In genomic region chr2:164443051-164443437, GRCm38 (mm10) we compare ENCODE assay signal across 8 mouse cellular contexts. TPM values are rescaled to one million over a fixed set of nuclear protein-coding genes. Genes with fewer than 3 reads are reported as not detected.
DNase-seq lines count a peak whose midpoint lies in the region; ATAC-seq and TF ChIP-seq lines count a peak whose summit lies in the region.

No protein-coding gene starts in this region.

- no peaks in the 10 kb centered on the region for H3K79me2 ChIP-seq in heart, adult 2 months (replicated peaks; ENCODE audit: control insufficient read depth, insufficient read depth, low read length)

- H3K27me3 ChIP-seq in embryonic facial prominence, embryonic 10.5 days (replicated peaks; ENCODE audit: low read depth, poor library complexity, severe bottlenecking), result peaks cover 34% of the 10 kb centered on the region
- H3K27me3 ChIP-seq in heart, adult 2 months (ENCODE audit: control insufficient read depth, insufficient read depth, low read length), result no peaks in the 10 kb centered on the region
- no peaks in the 10 kb centered on the region for H3K27me3 ChIP-seq in kidney, adult 2 months (replicated peaks; ENCODE audit: control insufficient read depth, insufficient read depth, low read length)
- H3K27me3 ChIP-seq in midbrain, embryonic 16.5 days (ENCODE audit: control insufficient read depth, insufficient read depth, low read depth, low read length), result peaks cover 8% of the 10 kb centered on the region
- no peaks in the 10 kb centered on the region for H3K27me3 ChIP-seq in spleen, adult 2 months (ENCODE audit: control insufficient read depth, insufficient read depth, low read length)

- peak overlapping the region; percentile 82 for H3K9ac ChIP-seq in heart, adult 2 months (ENCODE audit: low read depth, low read length)
- peak overlapping the region; percentile 67 for H3K9ac ChIP-seq in midbrain, embryonic 16.5 days (ENCODE audit: low read depth, low read length)

- intact Hi-C loops in heart, adult 2 months (cut with DNase I), result no loop called here

- peak overlapping the region; percentile 84 for H3K27ac ChIP-seq in embryonic facial prominence, embryonic 10.5 days (replicated peaks)
- H3K27ac ChIP-seq in heart, adult 2 months, result peak overlapping the region; percentile 78
- peak overlapping the region; percentile 98 for H3K27ac ChIP-seq in kidney, adult 2 months (ENCODE audit: insufficient read depth, low read depth, low read length)
- no peak overlapping the region for H3K27ac ChIP-seq in midbrain, embryonic 16.5 days (ENCODE audit: low read length)
- peak overlapping the region; percentile 93 for H3K27ac ChIP-seq in spleen, adult 2 months (ENCODE audit: insufficient read depth, low read length)

- H3K4me2 ChIP-seq in midbrain, embryonic 16.5 days (ENCODE audit: low read length), result peak overlapping the region; percentile 89

- no peak for DNase-seq in cerebellum, adult 9-10 months
- peak; percentile 88 for DNase-seq in embryonic facial prominence, embryonic 10.5 days (ENCODE audit: low spot score)
- peak; percentile 90 to 91 for DNase-seq in heart, adult 2 months
- peak; percentile 96 for DNase-seq in kidney, adult 2 months
- peak; percentile 78 for DNase-seq in liver
- peak in 1 of 2 experiments; percentile 84 for DNase-seq in spleen, adult 2 months (ENCODE audit: low read depth in 1 of 2, low spot score in 2 of 2)

- peak overlapping the region; percentile 75 for H3K4me3 ChIP-seq in embryonic facial prominence, embryonic 10.5 days
- H3K4me3 ChIP-seq in heart, adult 2 months, result peak overlapping the region; percentile 58
- peak overlapping the region; percentile 95 for H3K4me3 ChIP-seq in kidney, adult 2 months (ENCODE audit: insufficient read depth, low read depth, low read length)
- H3K4me3 ChIP-seq in midbrain, embryonic 16.5 days (ENCODE audit: low read depth, low read length), result peak overlapping the region; percentile 55
- peak overlapping the region; percentile 73 for H3K4me3 ChIP-seq in spleen, adult 2 months (ENCODE audit: extremely low read depth, insufficient read depth, insufficient read length)

- peak; percentile 45; the same call in 1 of the 2 replicates for ATAC-seq in cerebellum, adult (ENCODE audit: insufficient number of reproducible peaks, low FRiP score, low TSS enrichment)
- ATAC-seq in midbrain, embryonic 16.5 days, result peak; percentile 89

- TF ChIP-seq EP300 in heart, adult 2 months (IDR thresholded peaks at IDR 0.05; ENCODE audit: insufficient read depth, low read depth, low read length), result no peak

- H3K36me3 ChIP-seq in embryonic facial prominence, embryonic 10.5 days (replicated peaks), result no peaks in the 10 kb centered on the region
- no peaks in the 10 kb centered on the region for H3K36me3 ChIP-seq in heart, adult 2 months (ENCODE audit: control insufficient read depth, insufficient read depth, low read length)
- no peaks in the 10 kb centered on the region; the same call in 1 of the 2 replicates for H3K36me3 ChIP-seq in kidney, adult 2 months (ENCODE audit: control insufficient read depth, insufficient read depth, low read length)
- no peaks in the 10 kb centered on the region for H3K36me3 ChIP-seq in midbrain, embryonic 16.5 days (ENCODE audit: control insufficient read depth, insufficient read depth, low read length)
- H3K36me3 ChIP-seq in spleen, adult 2 months (ENCODE audit: control insufficient read depth, insufficient read depth, low read length), result no peaks in the 10 kb centered on the region

- under 1% methylated on average over 26 of the region's 26 CpGs for WGBS in embryonic facial prominence, embryonic 10.5 days
- WGBS in heart, adult 2 months, result 1% methylated on average over 26 of the region's 26 CpGs
- WGBS in kidney, adult 2 months, result under 1% methylated on average over 26 of the region's 26 CpGs
- under 1% methylated on average over 26 of the region's 26 CpGs for WGBS in midbrain, embryonic 16.5 days
- under 1% methylated on average over 26 of the region's 26 CpGs for WGBS in spleen, adult 2 months

- TF ChIP-seq CTCF in heart, adult 2 months (IDR thresholded peaks at IDR 0.05), result peak; percentile 52
- TF ChIP-seq CTCF in kidney, adult 2 months (conservative IDR thresholded peaks at IDR 0.05; ENCODE audit: insufficient read depth, insufficient read length, low read depth, low read length), result no peak
- TF ChIP-seq CTCF in spleen, adult 2 months (IDR thresholded peaks at IDR 0.05; ENCODE audit: extremely low read depth, insufficient read depth, insufficient read length, insufficient replicate concordance), result no peak

- peak; percentile 88 for TF ChIP-seq POLR2A in heart, adult 2 months (IDR thresholded peaks at IDR 0.05; ENCODE audit: insufficient read depth, low read depth, low read length)
- TF ChIP-seq POLR2A in kidney, adult 2 months (IDR thresholded peaks at IDR 0.05; ENCODE audit: low read depth, low read length), result peak; percentile 97
- peak; percentile 70 for TF ChIP-seq POLR2A in spleen, adult 2 months (IDR thresholded peaks at IDR 0.05; ENCODE audit: low read depth, low read length)

- no peaks in the 10 kb centered on the region for H3K9me3 ChIP-seq in embryonic facial prominence, embryonic 10.5 days
- H3K9me3 ChIP-seq in midbrain, embryonic 16.5 days (replicated peaks; ENCODE audit: control insufficient read depth, low read length, poor library complexity, severe bottlenecking), result no peaks in the 10 kb centered on the region

- H3K4me1 ChIP-seq in embryonic facial prominence, embryonic 10.5 days, result peaks cover 45% of the 10 kb centered on the region
- H3K4me1 ChIP-seq in heart, adult 2 months (ENCODE audit: control insufficient read depth, insufficient read depth, low read length), result peaks cover 3% of the 10 kb centered on the region; the same call in 1 of the 2 replicates
- H3K4me1 ChIP-seq in kidney, adult 2 months (ENCODE audit: control insufficient read depth, insufficient read depth, low read length), result peaks cover 14% of the 10 kb centered on the region; the same call in 1 of the 2 replicates
- peaks cover 17% of the 10 kb centered on the region for H3K4me1 ChIP-seq in midbrain, embryonic 16.5 days (ENCODE audit: control insufficient read depth, insufficient read depth, low read length)
- H3K4me1 ChIP-seq in spleen, adult 2 months (ENCODE audit: control insufficient read depth, insufficient read depth, insufficient read length), result peaks cover 21% of the 10 kb centered on the region; the same call in 1 of the 2 replicates

RNA-seq across cellular contexts. Expression of gene Sdc4, which starts 0.6 kb away (rescaled TPM):
- 25.5 and 26.0 TPM in 2 replicates for polyA plus RNA-seq in embryonic facial prominence, embryonic 10.5 days (2016; fragmentation: Nextera tagmentation; extraction: Ambion mirVana)
- total RNA-seq in heart, adult 2 months (2021), result 10 to 100 TPM; 20.2 to 26.0 TPM
- polyA plus RNA-seq in heart, adult 2 months (2012; rRNA removed), result 14.7 and 15.5 TPM in 2 replicates
- 194 and 212 TPM in 2 replicates for polyA plus RNA-seq in kidney, adult 2 months (2012; rRNA removed)
- 6.3 and 8.7 TPM in 2 replicates for polyA plus RNA-seq in midbrain, embryonic 16.5 days (2015; fragmentation: Nextera tagmentation; extraction: Ambion mirVana)
- 21.0 and 25.0 TPM in 2 replicates for polyA plus RNA-seq in spleen, adult 2 months (2012; rRNA removed)

RNA-seq across cellular contexts. Expression of gene Sys1, which starts 13.7 kb away (rescaled TPM):
- polyA plus RNA-seq in embryonic facial prominence, embryonic 10.5 days (2016; fragmentation: Nextera tagmentation; extraction: Ambion mirVana), result 52.5 and 53.1 TPM in 2 replicates
- 10 to 100 TPM; 21.1 to 26.4 TPM for total RNA-seq in heart, adult 2 months (2021)
- polyA plus RNA-seq in heart, adult 2 months (2012; rRNA removed), result 52.0 and 55.0 TPM in 2 replicates
- polyA plus RNA-seq in kidney, adult 2 months (2012; rRNA removed), result 94.5 and 122 TPM in 2 replicates
- polyA plus RNA-seq in midbrain, embryonic 16.5 days (2015; fragmentation: Nextera tagmentation; extraction: Ambion mirVana), result 86.7 and 90.0 TPM in 2 replicates
- polyA plus RNA-seq in spleen, adult 2 months (2012; rRNA removed), result 111 and 172 TPM in 2 replicates

RNA-seq across cellular contexts. Expression of gene Gm20458, which starts 17.7 kb away (rescaled TPM):
- polyA plus RNA-seq in embryonic facial prominence, embryonic 10.5 days (2016; fragmentation: Nextera tagmentation; extraction: Ambion mirVana), result 3.1 and 3.2 TPM in 2 replicates
- 1 to 10 TPM; 8.0 to 9.2 TPM for total RNA-seq in heart, adult 2 months (2021)
- 7.8 and 17.2 TPM in 2 replicates for polyA plus RNA-seq in heart, adult 2 months (2012; rRNA removed)
- polyA plus RNA-seq in kidney, adult 2 months (2012; rRNA removed), result 22.1 and 23.4 TPM in 2 replicates
- 7.5 and 8.2 TPM in 2 replicates for polyA plus RNA-seq in midbrain, embryonic 16.5 days (2015; fragmentation: Nextera tagmentation; extraction: Ambion mirVana)
- polyA plus RNA-seq in spleen, adult 2 months (2012; rRNA removed), result 16.4 and 17.2 TPM in 2 replicates

RNA-seq across cellular contexts. Expression of gene Trp53tg5, which starts 30.5 kb away (rescaled TPM):
- polyA plus RNA-seq in embryonic facial prominence, embryonic 10.5 days (2016; fragmentation: Nextera tagmentation; extraction: Ambion mirVana), result not detected in 2 replicates
- not detected for total RNA-seq in heart, adult 2 months (2021)
- polyA plus RNA-seq in heart, adult 2 months (2012; rRNA removed), result not detected in 2 replicates
- 0.10 TPM in 1 of 2 replicates, not detected in the other for polyA plus RNA-seq in kidney, adult 2 months (2012; rRNA removed)
- polyA plus RNA-seq in midbrain, embryonic 16.5 days (2015; fragmentation: Nextera tagmentation; extraction: Ambion mirVana), result not detected in 2 replicates
- polyA plus RNA-seq in spleen, adult 2 months (2012; rRNA removed), result not detected in 2 replicates

RNA-seq across cellular contexts. Expression of gene Matn4, which starts 38.1 kb away (rescaled TPM):
- polyA plus RNA-seq in embryonic facial prominence, embryonic 10.5 days (2016; fragmentation: Nextera tagmentation; extraction: Ambion mirVana), result 0.23 and 0.85 TPM in 2 replicates
- total RNA-seq in heart, adult 2 months (2021), result under 1 TPM; 0.26 to 0.43 TPM
- 0.70 and 0.82 TPM in 2 replicates for polyA plus RNA-seq in heart, adult 2 months (2012; rRNA removed)
- polyA plus RNA-seq in kidney, adult 2 months (2012; rRNA removed), result 1.4 and 2.6 TPM in 2 replicates
- polyA plus RNA-seq in midbrain, embryonic 16.5 days (2015; fragmentation: Nextera tagmentation; extraction: Ambion mirVana), result 0.93 and 1.1 TPM in 2 replicates
- 0.82 and 1.2 TPM in 2 replicates for polyA plus RNA-seq in spleen, adult 2 months (2012; rRNA removed)
